Mouse (Mus musculus) bone marrow, adult 2 months (tissue): ENCODE data around the gene Olfr830. TPM values are rescaled to one million over a fixed set of nuclear protein-coding genes. Genes with fewer than 3 reads are reported as not detected.
"Not testable (repeated sequence)": the region's sequence is repeated elsewhere in the genome, so short reads cannot be mapped to it uniquely, and the experiment has no call there.

Experiments
- H3K27ac ChIP-seq: fragments of 200-500 bp; 2 replicates; pipeline ENCODE4 v1.5.1; 2012; ENCODE audit warnings: low read depth, mild to moderate bottlenecking, control low read depth, inconsistent platforms, low read length; ENCODE audit not compliant: control insufficient read depth, poor library complexity, insufficient read depth
- H3K4me1 ChIP-seq: fragments of 200-500 bp; 2 replicates; pipeline ENCODE4 v1.6.1; 2011; ENCODE audit warnings: low read length; ENCODE audit not compliant: control insufficient read depth, insufficient read depth
- H3K4me3 ChIP-seq: fragments of 200-500 bp; replicated peaks from 2 replicates; pipeline ENCODE3; 2011; ENCODE audit warnings: mild to moderate bottlenecking, low read depth, low read length, control low read depth; ENCODE audit not compliant: control insufficient read depth
- CTCF ChIP-seq: fragments of 200-500 bp; IDR thresholded peaks from 2 replicates; pipeline ENCODE4 v1.5.1; 2011; ENCODE audit warnings: low read length, control low read depth; ENCODE audit not compliant: control insufficient read depth, insufficient read depth
- POLR2A ChIP-seq: fragments of 200-500 bp; IDR thresholded peaks from 2 replicates; pipeline ENCODE4 v1.6.1; 2011; ENCODE audit warnings: low read depth, mild to moderate bottlenecking, control low read depth, low read length, borderline replicate concordance; ENCODE audit not compliant: control insufficient read depth
- WGBS: fragments of 180-500 bp; shearing (Covaris S2); methylation state at CpG from one replicate; pipeline ENCODE4 v1.1.7; 2018; 5-methylcytosine and 5-hydroxymethylcytosine counted together
- polyA plus RNA-seq: library from polyadenylated mRNA; stranded (reverse); fragments of >200 nt; gene quantifications from 2 replicates; pipeline ENCODE4 v1.2.4, GENCODE M21; 2011; ENCODE audit warnings: low replicate concordance; ENCODE audit not compliant: missing spikeins, insufficient read depth, insufficient read length

Olfr830 gene
- not detected in 2 replicates for polyA plus RNA-seq

- H3K4me1 ChIP-seq, result no peaks in the 10 kb centered on the region
- no peak within 1 kb of the TSS for H3K27ac ChIP-seq
- no peak within 1 kb of the TSS for H3K4me3 ChIP-seq
- no peak for TF ChIP-seq CTCF
- TF ChIP-seq POLR2A, result no peak
Measured at GRCm38 (mm10) chr9:18874393-18874792, at the start of gene Olfr830. Olfr830 (plus strand) TSS chr9:18874693.

GRCm38 (mm10) chr9:18854633-18855032, 19.9 kb upstream of the Olfr830 start, which contains the start of gene Olfr829:
Olfr829 (plus strand) TSS chr9:18854933.
- Histone ChIP-seq H3K27ac (no peak within 1 kb of the TSS), H3K4me3 (no peak within 1 kb of the TSS), H3K4me1 (no peaks in the 10 kb centered on the region)
- 44% methylated on average over 1 of the region's 1 CpGs for WGBS
- TF ChIP-seq POLR2A, result no peak
- no peak for TF ChIP-seq CTCF

GRCm38 (mm10) chr9:18907699-18908098, 33.2 kb downstream of the Olfr830 start:
- WGBS, result 59% methylated on average over 2 of the region's 2 CpGs

GRCm38 (mm10) chr9:18927921-18928320, 53.4 kb downstream of the Olfr830 start:
- not testable (repeated sequence) for H3K27ac ChIP-seq, H3K4me1 ChIP-seq, H3K4me3 ChIP-seq
- WGBS, result 75% methylated on average over 16 of the region's 16 CpGs

More at GRCm38 (mm10) chr9:18907699-18908098, 33.2 kb downstream of the Olfr830 start:
- not testable (repeated sequence) for H3K4me1 ChIP-seq, H3K27ac ChIP-seq, H3K4me3 ChIP-seq

Other genes with a start within 250 kb of the Olfr830 start
- not detected in 2 replicates for gene Muc16, start 200.2 kb upstream of the Olfr830 start, polyA plus RNA-seq
- 0.57 TPM in 1 of 2 replicates, not detected in the other for gene Olfr24, start 110.7 kb upstream of the Olfr830 start, polyA plus RNA-seq
- gene Olfr828, start 55.2 kb upstream of the Olfr830 start, polyA plus RNA-seq, result not detected in 2 replicates
- not detected in 2 replicates for gene Olfr829, start 19.8 kb upstream of the Olfr830 start, polyA plus RNA-seq
- gene Olfr832, start 62.4 kb downstream of the Olfr830 start, polyA plus RNA-seq, result not detected in 2 replicates
- not detected in 2 replicates for gene Olfr834, start 113.3 kb downstream of the Olfr830 start, polyA plus RNA-seq
- gene Olfr835, start 158.0 kb downstream of the Olfr830 start, polyA plus RNA-seq, result not detected in 2 replicates
- not detected in 2 replicates for gene Olfr836, start 245.7 kb downstream of the Olfr830 start, polyA plus RNA-seq